Mouse (Mus musculus) thymus, adult 18-20 months (tissue): ENCODE results near the gene Bcas1.

ENCODE experiments used
- DNase-seq, 2 experiments: peaks; one replicate each; pipeline ENCODE4 v3.0.0; 2022; ENCODE audit warnings: mixed read lengths in 2 of 2

The Bcas1 gene

GRCm38 (mm10) chr2:170308033-170308820 is 119.4 kb downstream of the Bcas1 start:
- DNase-seq, result no peak

- no peak for DNase-seq
Measured at GRCm38 (mm10) chr2:170307589-170308021, 120.0 kb downstream of the Bcas1 start.

- no peak for DNase-seq
Measured at GRCm38 (mm10) chr2:170306637-170307320, 120.9 kb downstream of the Bcas1 start.

DNA sequence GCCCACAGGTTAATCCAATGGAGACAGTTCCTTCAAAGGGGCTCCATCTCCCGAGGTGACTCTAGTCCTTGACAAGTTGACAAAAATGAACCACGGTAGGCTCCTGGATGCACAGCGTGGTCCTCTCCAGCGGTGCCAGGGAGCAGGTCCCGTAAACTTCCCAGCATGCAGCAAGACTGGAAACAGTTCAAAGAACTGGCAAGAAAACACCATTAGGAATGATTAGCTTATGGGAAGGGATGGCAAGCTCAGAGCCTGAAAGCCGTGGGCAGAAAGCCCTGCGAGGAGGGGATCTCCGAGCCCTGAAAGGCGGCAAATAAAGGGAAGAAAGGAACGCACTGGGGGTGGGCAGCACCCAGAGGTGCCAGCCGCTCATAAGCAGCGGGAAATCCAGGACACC is 122.9 kb downstream of the Bcas1 start:
- DNase-seq, result no peak

DNA sequence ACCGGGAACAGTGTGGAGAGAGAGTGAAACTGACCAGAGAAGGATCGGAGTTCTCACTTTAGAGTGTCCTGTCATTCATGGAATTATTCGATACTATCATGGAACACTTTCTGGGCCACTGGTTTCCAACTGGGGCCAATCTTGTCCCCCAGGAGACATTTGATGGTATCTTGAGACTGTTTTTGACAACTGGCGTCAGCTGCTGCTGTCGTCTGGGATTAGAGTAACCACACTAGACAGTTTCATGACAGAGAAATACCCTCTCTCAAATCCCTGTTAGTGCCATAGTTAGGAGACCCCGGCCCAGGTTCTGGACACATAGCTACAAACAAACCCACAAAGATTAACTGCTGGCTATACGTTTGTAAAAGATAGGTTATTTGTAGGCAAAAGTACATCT is 124.0 kb downstream of the Bcas1 start:
- DNase-seq, result no peak

DNA sequence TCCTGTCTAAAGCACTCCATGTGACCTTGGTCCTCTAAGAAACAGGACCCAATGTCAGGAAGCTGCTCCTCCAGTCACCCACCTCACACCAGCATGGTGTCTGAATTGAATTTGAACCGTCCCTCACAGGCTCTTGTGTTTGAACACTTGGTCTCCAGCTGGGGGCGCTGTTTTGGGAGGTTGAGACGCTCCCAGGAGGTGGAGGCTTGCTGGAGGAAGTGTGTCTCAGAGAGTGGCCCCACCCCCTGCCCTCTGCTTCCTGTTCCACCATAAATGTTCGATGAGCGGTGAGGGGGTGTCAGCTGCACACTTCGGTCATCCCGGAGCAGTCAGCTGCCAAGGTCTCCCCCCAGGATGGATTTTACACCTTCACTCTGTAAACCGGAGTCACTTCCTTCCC is 124.8 kb downstream of the Bcas1 start:
- no peak for DNase-seq
